Mouse (Mus musculus): ENCODE measurements around the gene Aox1.

GRCm38 (mm10) chr1:57998146-57998545 lies 31.6 kb upstream of the Aox1 start:
- no peak for TF ChIP-seq POLR2A (IDR thresholded peaks at IDR 0.05; ENCODE audit: extremely low read depth, insufficient read depth, low read length)
- TF ChIP-seq CTCF (IDR thresholded peaks at IDR 0.05; ENCODE audit: extremely low read depth, insufficient read depth, low read length), result no peak
